Mouse (Mus musculus) limb, embryonic 12.5 days (tissue): ENCODE results near the gene Smoc1. TPM values are rescaled to one million over a fixed set of nuclear protein-coding genes. Genes with fewer than 3 reads are reported as not detected.

Experiments used
- ATAC-seq: fragments of 200-750 bp; cut with Nextera tagmentation; 2 replicates; pipeline ENCODE4 v1.8.0; 2017; ENCODE audit warnings: low read depth, moderate TSS enrichment; ENCODE audit not compliant: insufficient number of reproducible peaks, insufficient read depth, low FRiP score, low TSS enrichment
- H3K27ac ChIP-seq: fragments of 300-500 bp; sonication (generic); 2 replicates; pipeline ENCODE4 v1.5.1; 2016; ENCODE audit warnings: mild to moderate bottlenecking, moderate library complexity
- H3K27me3 ChIP-seq: fragments of 300-500 bp; sonication (generic); 2 replicates; pipeline ENCODE4 v1.6.1; 2016; ENCODE audit warnings: mild to moderate bottlenecking, moderate library complexity
- H3K36me3 ChIP-seq: fragments of 300-500 bp; sonication (generic); 2 replicates; pipeline ENCODE4 v1.6.1; 2016; ENCODE audit warnings: mild to moderate bottlenecking, moderate library complexity
- H3K4me1 ChIP-seq: fragments of 300-500 bp; sonication (generic); replicated peaks from 2 replicates; pipeline ENCODE4 v1.6.1; 2016
- H3K4me2 ChIP-seq: fragments of 300-500 bp; sonication (generic); 2 replicates; pipeline ENCODE4 v1.6.1; 2016; ENCODE audit warnings: mild to moderate bottlenecking, moderate library complexity
- H3K4me3 ChIP-seq: fragments of 300-500 bp; sonication (generic); replicated peaks from 2 replicates; pipeline ENCODE4 v1.5.1; 2016; ENCODE audit warnings: mild to moderate bottlenecking
- H3K9ac ChIP-seq: fragments of 300-500 bp; sonication (generic); replicated peaks from 2 replicates; pipeline ENCODE4 v1.6.1; 2016; ENCODE audit warnings: mild to moderate bottlenecking, moderate library complexity
- H3K9me3 ChIP-seq: fragments of 300-500 bp; sonication (generic); 2 replicates; pipeline ENCODE4 v1.6.1; 2016; ENCODE audit warnings: mild to moderate bottlenecking, moderate library complexity
- WGBS: fragments of 180-500 bp; shearing (Covaris S2); methylation state at CpG from one replicate; pipeline ENCODE4 v1.1.7; 2016; 5-methylcytosine and 5-hydroxymethylcytosine counted together
- polyA plus RNA-seq: library from polyadenylated mRNA; unstranded; fragments of >200 nt; fragmentation: Nextera tagmentation; extraction: Ambion mirVana; gene quantifications from 2 replicates; pipeline ENCODE4 v1.2.1, GENCODE M21; 2016

Gene Smoc1
- polyA plus RNA-seq, 1 experiment from 2014 or later = 13.1 TPM

- Histone ChIP-seq H3K36me3 (no peaks in the 10 kb centered on the region; the same call in 1 of the 2 replicates), H3K9ac (no peak overlapping the region), H3K9me3 (0 out of 2 replicates have a peak, but pooled peaks cover 5% of the 10 kb centered on the region), H3K4me1 (no peaks in the 10 kb centered on the region), H3K27me3 (no peaks in the 10 kb centered on the region), H3K27ac (no peak overlapping the region), H3K4me3 (no peak overlapping the region), H3K4me2 (no peak overlapping the region)
- 91% methylated on average over 5 of the region's 5 CpGs for WGBS
- no peak for ATAC-seq
These were observed 56.5 kb downstream of the Smoc1 start for GRCm38 (mm10) chr12:81083146-81083545.

GRCm38 (mm10) chr12:81085244-81085643, 58.6 kb downstream of the Smoc1 start:
- Histone ChIP-seq H3K4me2 (no peak overlapping the region), H3K27me3 (no peaks in the 10 kb centered on the region), H3K9me3 (no peaks in the 10 kb centered on the region), H3K36me3 (no peaks in the 10 kb centered on the region), H3K4me1 (no peaks in the 10 kb centered on the region), H3K9ac (no peak overlapping the region), H3K4me3 (no peak overlapping the region), H3K27ac (no peak overlapping the region)
- WGBS = 69% methylated on average over 1 of the region's 1 CpGs
- no peak for ATAC-seq

- Histone ChIP-seq H3K27me3 (no peaks in the 10 kb centered on the region), H3K4me3 (no peak overlapping the region), H3K27ac (no peak overlapping the region), H3K4me1 (0 out of 2 replicates have a peak, but pooled peaks cover 2% of the 10 kb centered on the region), H3K9me3 (no peaks in the 10 kb centered on the region), H3K36me3 (no peaks in the 10 kb centered on the region), H3K4me2 (no peak overlapping the region), H3K9ac (no peak overlapping the region)
- WGBS = 58% methylated on average over 5 of the region's 5 CpGs
- ATAC-seq = no peak
These were observed 61.5 kb downstream of the Smoc1 start for GRCm38 (mm10) chr12:81088131-81088530.

- Histone ChIP-seq H3K27ac (no peak overlapping the region), H3K4me1 (peaks cover 16% of the 10 kb centered on the region), H3K4me3 (no peak overlapping the region), H3K4me2 (no peak overlapping the region), H3K9me3 (no peaks in the 10 kb centered on the region), H3K27me3 (no peaks in the 10 kb centered on the region), H3K36me3 (no peaks in the 10 kb centered on the region), H3K9ac (no peak overlapping the region)
- 90% methylated on average over 5 of the region's 5 CpGs for WGBS
- ATAC-seq = no peak
These were observed 65.0 kb downstream of the Smoc1 start for GRCm38 (mm10) chr12:81091641-81092040.

GRCm38 (mm10) chr12:81092641-81093040, 66.0 kb downstream of the Smoc1 start:
- no peak for ATAC-seq
- H3K27me3 ChIP-seq = no peaks in the 10 kb centered on the region
- H3K36me3 ChIP-seq = no peaks in the 10 kb centered on the region
- peaks cover 16% of the 10 kb centered on the region for H3K4me1 ChIP-seq
- H3K9ac ChIP-seq = no peak overlapping the region; the same call in 1 of the 2 replicates
- no peak overlapping the region for H3K4me3 ChIP-seq
- no peak overlapping the region for H3K27ac ChIP-seq
- no peaks in the 10 kb centered on the region for H3K9me3 ChIP-seq
- 76% methylated on average over 3 of the region's 3 CpGs for WGBS
- no peak overlapping the region for H3K4me2 ChIP-seq

- H3K4me2 ChIP-seq = no peak overlapping the region
- 59% methylated on average over 7 of the region's 7 CpGs for WGBS
These were observed 66.6 kb downstream of the Smoc1 start for GRCm38 (mm10) chr12:81093211-81093610.

GRCm38 (mm10) chr12:81094766-81095405, 68.3 kb downstream of the Smoc1 start:
- Histone ChIP-seq H3K4me3 (no peak overlapping the region), H3K27me3 (no peaks in the 10 kb centered on the region), H3K27ac (0 out of 2 replicates have a peak overlapping the region, but pooled peaks have one; percentile 19), H3K4me1 (peaks cover 16% of the 10 kb centered on the region), H3K36me3 (no peaks in the 10 kb centered on the region), H3K4me2 (no peak overlapping the region), H3K9ac (no peak overlapping the region), H3K9me3 (no peaks in the 10 kb centered on the region)
- ATAC-seq = no peak
- WGBS = 10% methylated on average over 11 of the region's 11 CpGs

More at GRCm38 (mm10) chr12:81093211-81093610, 66.6 kb downstream of the Smoc1 start:
- ATAC-seq = no peak
- H3K4me1 ChIP-seq = peaks cover 16% of the 10 kb centered on the region
- no peaks in the 10 kb centered on the region for H3K9me3 ChIP-seq
- H3K9ac ChIP-seq = no peak overlapping the region
- H3K36me3 ChIP-seq = no peaks in the 10 kb centered on the region
- H3K4me3 ChIP-seq = no peak overlapping the region
- no peaks in the 10 kb centered on the region for H3K27me3 ChIP-seq
- no peak overlapping the region for H3K27ac ChIP-seq

GRCm38 (mm10) chr12:81097267-81097666, 70.7 kb downstream of the Smoc1 start:
- Histone ChIP-seq H3K4me1 (peaks cover 26% of the 10 kb centered on the region), H3K4me3 (no peak overlapping the region), H3K9ac (no peak overlapping the region), H3K36me3 (no peaks in the 10 kb centered on the region), H3K27ac (no peak overlapping the region), H3K27me3 (no peaks in the 10 kb centered on the region), H3K4me2 (no peak overlapping the region), H3K9me3 (no peaks in the 10 kb centered on the region)
- no peak for ATAC-seq
- 66% methylated on average over 7 of the region's 7 CpGs for WGBS

GRCm38 (mm10) chr12:81097738-81098137, 71.1 kb downstream of the Smoc1 start:
- H3K27me3 ChIP-seq = no peaks in the 10 kb centered on the region
- no peak overlapping the region for H3K4me2 ChIP-seq
- no peaks in the 10 kb centered on the region for H3K36me3 ChIP-seq
- ATAC-seq = no peak
- no peak overlapping the region for H3K9ac ChIP-seq
- no peak overlapping the region for H3K4me3 ChIP-seq
- H3K27ac ChIP-seq = no peak overlapping the region
- peaks cover 26% of the 10 kb centered on the region for H3K4me1 ChIP-seq
- WGBS = 36% methylated on average over 4 of the region's 4 CpGs
- no peaks in the 10 kb centered on the region for H3K9me3 ChIP-seq

GRCm38 (mm10) chr12:81099161-81099560, 72.6 kb downstream of the Smoc1 start:
- ATAC-seq = no peak
- WGBS = 76% methylated on average over 5 of the region's 5 CpGs
- H3K27ac ChIP-seq = no peak overlapping the region
- H3K36me3 ChIP-seq = no peaks in the 10 kb centered on the region
- H3K9ac ChIP-seq = no peak overlapping the region
- H3K27me3 ChIP-seq = no peaks in the 10 kb centered on the region
- peaks cover 18% of the 10 kb centered on the region for H3K4me1 ChIP-seq
- H3K9me3 ChIP-seq = no peaks in the 10 kb centered on the region
- H3K4me3 ChIP-seq = no peak overlapping the region
- H3K4me2 ChIP-seq = no peak overlapping the region

- H3K9ac ChIP-seq = no peak overlapping the region
- WGBS = 37% methylated on average over 7 of the region's 7 CpGs
- no peak for ATAC-seq
These were observed 75.1 kb downstream of the Smoc1 start for GRCm38 (mm10) chr12:81101691-81102090.

GRCm38 (mm10) chr12:81104546-81104945, 77.9 kb downstream of the Smoc1 start:
- 94% methylated on average over 14 of the region's 14 CpGs for WGBS
- Histone ChIP-seq H3K4me1 (peaks cover 18% of the 10 kb centered on the region), H3K4me2 (no peak overlapping the region), H3K36me3 (no peaks in the 10 kb centered on the region), H3K27ac (no peak overlapping the region), H3K27me3 (no peaks in the 10 kb centered on the region), H3K4me3 (no peak overlapping the region), H3K9ac (no peak overlapping the region), H3K9me3 (no peaks in the 10 kb centered on the region)
- no peak for ATAC-seq

More at GRCm38 (mm10) chr12:81101691-81102090, 75.1 kb downstream of the Smoc1 start:
- Histone ChIP-seq H3K36me3 (no peaks in the 10 kb centered on the region), H3K4me1 (peaks cover 10% of the 10 kb centered on the region), H3K4me3 (no peak overlapping the region), H3K4me2 (no peak overlapping the region), H3K27me3 (no peaks in the 10 kb centered on the region), H3K27ac (no peak overlapping the region), H3K9me3 (no peaks in the 10 kb centered on the region)
